Mouse (Mus musculus) hindbrain, embryonic 15.5 days (tissue): Measurements from ENCODE around the gene Trpv2. TPM values are rescaled to one million over a fixed set of nuclear protein-coding genes. Genes with fewer than 3 reads are reported as not detected.

Source experiments
- ATAC-seq: fragments of 200-750 bp; cut with Nextera tagmentation; 2 replicates; pipeline ENCODE4 v1.8.0; 2017; ENCODE audit warnings: low read depth, moderate number of reproducible peaks, moderate TSS enrichment; ENCODE audit not compliant: low FRiP score
- H3K27ac ChIP-seq: fragments of 300-500 bp; sonication (generic); replicated peaks from 2 replicates; pipeline ENCODE4 v1.5.1; 2015; ENCODE audit warnings: mild to moderate bottlenecking, inconsistent platforms
- H3K27me3 ChIP-seq: fragments of 300-500 bp; sonication (generic); 2 replicates; pipeline ENCODE4 v1.6.1; 2015; ENCODE audit warnings: control low read depth, inconsistent platforms
- H3K36me3 ChIP-seq: fragments of 300-500 bp; sonication (generic); 2 replicates; pipeline ENCODE4 v1.6.1; 2015; ENCODE audit warnings: control low read depth, inconsistent platforms
- H3K4me1 ChIP-seq: fragments of 300-500 bp; sonication (generic); replicated peaks from 2 replicates; pipeline ENCODE4 v1.6.1; 2015; ENCODE audit warnings: control low read depth, inconsistent platforms
- H3K4me2 ChIP-seq: fragments of 300-500 bp; sonication (generic); 2 replicates; pipeline ENCODE4 v1.6.1; 2015; ENCODE audit warnings: moderate library complexity, mild to moderate bottlenecking, inconsistent platforms
- H3K4me3 ChIP-seq: fragments of 300-500 bp; sonication (generic); 2 replicates; pipeline ENCODE4 v1.5.1; 2015; ENCODE audit warnings: mild to moderate bottlenecking, inconsistent platforms
- H3K9ac ChIP-seq: fragments of 300-500 bp; sonication (generic); 2 replicates; pipeline ENCODE4 v1.6.1; 2015; ENCODE audit warnings: inconsistent platforms
- H3K9me3 ChIP-seq: fragments of 300-500 bp; sonication (generic); 2 replicates; pipeline ENCODE4 v1.6.1; 2016; ENCODE audit warnings: control low read depth, inconsistent platforms
- WGBS: fragments of 180-500 bp; shearing (Covaris S2); methylation state at CpG from one replicate; pipeline ENCODE4 v1.1.7; 2015; 5-methylcytosine and 5-hydroxymethylcytosine counted together
- polyA plus RNA-seq: library from polyadenylated mRNA; unstranded; fragments of >200 nt; fragmentation: Nextera tagmentation; extraction: Ambion mirVana; gene quantifications from 2 replicates; pipeline ENCODE4 v1.2.1, GENCODE M21; 2015

Gene Trpv2
- polyA plus RNA-seq, 1 experiment from 2014 or later = 31.2 TPM

DNA sequence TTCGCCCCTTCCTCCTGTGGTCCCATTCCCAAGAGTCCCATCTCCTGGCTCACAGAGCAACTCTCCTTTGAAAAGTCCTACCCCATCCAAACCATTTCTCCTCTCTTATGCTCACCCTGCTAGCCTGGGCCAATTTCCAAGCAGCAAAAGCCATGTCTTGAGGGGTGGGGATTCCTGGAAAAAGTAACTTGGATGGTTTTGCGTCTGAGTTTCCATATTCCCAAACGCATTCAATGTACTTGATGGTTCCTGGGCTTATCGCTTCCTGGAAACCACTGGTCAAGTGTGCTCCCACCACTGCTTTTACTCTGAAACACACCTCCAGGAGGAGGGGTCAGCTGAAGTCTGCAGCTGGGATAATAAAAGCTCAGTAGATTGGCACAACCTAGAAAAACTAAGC, 64.1 kb downstream of the Trpv2 start:
- Histone ChIP-seq H3K4me2 (no peak overlapping the region), H3K9me3 (no peaks in the 10 kb centered on the region), H3K9ac (no peak overlapping the region), H3K4me3 (no peak overlapping the region), H3K27me3 (no peaks in the 10 kb centered on the region), H3K36me3 (no peaks in the 10 kb centered on the region), H3K4me1 (peaks cover 21% of the 10 kb centered on the region), H3K27ac (no peak overlapping the region)
- 94% methylated on average over 4 of the region's 4 CpGs for WGBS
- ATAC-seq = no peak

DNA sequence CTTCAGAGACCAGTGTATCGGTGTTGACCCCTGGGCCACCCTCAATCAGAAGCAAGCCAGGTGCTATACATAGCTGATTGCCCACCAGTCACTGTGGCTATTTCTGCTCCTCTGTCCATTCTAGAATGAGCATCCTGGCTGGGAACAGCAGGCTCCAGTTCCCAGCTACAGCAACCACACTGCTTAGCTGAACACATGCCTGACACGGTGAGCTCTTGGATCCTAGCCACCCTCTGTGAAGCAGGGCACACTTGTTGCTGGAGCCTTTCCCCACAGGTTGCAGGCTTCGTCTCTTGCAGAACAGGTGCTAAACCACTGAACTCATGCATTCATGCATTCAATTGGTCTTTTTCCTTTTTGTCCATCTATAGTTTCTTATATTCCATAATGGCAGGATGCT, 66.1 kb downstream of the Trpv2 start:
- no peaks in the 10 kb centered on the region for H3K36me3 ChIP-seq

DNA sequence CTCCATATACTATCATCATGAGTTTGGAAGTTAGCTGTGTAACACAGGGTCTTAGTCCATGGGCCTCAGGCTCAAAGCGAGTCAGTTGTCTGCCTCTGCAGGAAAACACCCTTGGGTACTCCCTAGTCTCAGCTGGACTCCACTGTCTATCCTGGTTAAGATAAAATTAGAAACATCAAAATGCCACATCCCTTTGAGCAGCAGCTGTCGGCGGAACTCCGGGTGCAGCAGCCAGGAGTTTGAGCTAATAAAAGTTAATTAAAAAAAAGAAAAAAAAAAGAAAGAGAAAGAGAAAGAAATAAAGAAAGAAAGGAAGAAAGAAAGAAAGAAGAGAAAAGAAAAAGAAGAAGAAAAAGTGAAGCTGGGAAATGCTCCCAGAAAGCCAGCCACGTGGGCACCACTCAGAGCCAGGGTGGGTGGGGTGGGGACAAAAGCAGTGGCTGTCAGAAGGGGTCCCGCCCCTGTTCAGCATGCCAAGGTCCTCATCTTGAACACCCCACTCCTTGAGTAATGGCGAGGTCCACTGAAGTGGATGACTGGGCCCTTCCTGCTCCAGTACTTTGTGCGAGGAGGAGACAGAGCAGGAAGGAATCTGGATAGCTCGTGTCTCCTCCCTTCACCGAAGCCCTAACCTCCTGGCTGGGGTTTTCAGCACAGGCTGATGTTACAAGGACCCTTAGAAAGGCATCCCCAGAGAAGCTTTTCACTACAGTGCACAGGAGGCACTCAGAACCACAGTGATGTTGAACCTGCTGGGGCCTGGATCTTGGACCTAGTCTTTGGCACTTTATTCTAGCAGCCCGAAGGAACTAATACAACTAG, 67.9 kb downstream of the Trpv2 start:
- H3K4me2 ChIP-seq = no peak overlapping the region
- no peaks in the 10 kb centered on the region for H3K27me3 ChIP-seq
- no peak overlapping the region for H3K27ac ChIP-seq
- WGBS = 53% methylated on average over 11 of the region's 11 CpGs
- peaks cover 46% of the 10 kb centered on the region for H3K4me1 ChIP-seq
- no peak overlapping the region for H3K9ac ChIP-seq
- H3K4me3 ChIP-seq = no peak overlapping the region
- ATAC-seq = no peak
- H3K36me3 ChIP-seq = no peaks in the 10 kb centered on the region
- H3K9me3 ChIP-seq = no peaks in the 10 kb centered on the region

More for the DNA sequence above, 66.1 kb downstream of the Trpv2 start:
- Histone ChIP-seq H3K27me3 (no peaks in the 10 kb centered on the region), H3K27ac (no peak overlapping the region), H3K9ac (no peak overlapping the region), H3K4me3 (no peak overlapping the region), H3K4me1 (peaks cover 40% of the 10 kb centered on the region), H3K4me2 (no peak overlapping the region), H3K9me3 (no peaks in the 10 kb centered on the region)
- WGBS = 71% methylated on average over 3 of the region's 3 CpGs
- no peak for ATAC-seq

DNA sequence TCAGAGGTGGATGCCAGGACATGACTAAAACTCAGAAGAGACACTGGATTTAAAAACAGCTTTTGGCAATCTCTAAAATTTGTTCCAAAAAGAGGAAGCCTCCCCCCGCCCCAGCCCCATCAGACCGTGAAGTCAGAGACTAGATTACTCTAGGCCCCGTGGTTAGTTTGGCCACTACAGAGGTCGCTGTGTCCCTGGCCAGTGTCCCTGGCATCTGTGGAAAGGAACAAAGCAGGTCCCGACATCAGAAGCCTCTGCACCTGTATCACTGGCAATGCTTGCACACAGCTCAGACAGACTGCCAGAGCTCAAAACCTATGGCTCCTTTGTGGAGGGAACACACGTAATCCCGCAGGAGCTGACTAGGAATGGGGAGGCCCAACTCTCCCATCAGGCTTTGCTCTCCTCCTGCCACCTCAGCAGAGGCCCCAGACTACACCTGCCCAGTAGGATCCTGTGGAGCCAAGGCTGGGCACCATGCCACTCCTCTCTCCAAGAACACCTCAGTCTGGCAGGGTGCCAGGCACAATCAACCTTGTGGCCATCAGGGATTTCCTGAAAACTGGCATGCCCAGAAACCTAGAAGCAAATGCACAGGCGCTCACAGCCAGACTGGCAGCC, 68.8 kb downstream of the Trpv2 start:
- H3K9ac ChIP-seq = no peak overlapping the region
- H3K27me3 ChIP-seq = no peaks in the 10 kb centered on the region
- peak overlapping the region; percentile 55 for H3K27ac ChIP-seq
- no peak overlapping the region for H3K4me3 ChIP-seq
- 67% methylated on average over 8 of the region's 8 CpGs for WGBS
- H3K9me3 ChIP-seq = no peaks in the 10 kb centered on the region
- H3K4me2 ChIP-seq = no peak overlapping the region
- peaks cover 54% of the 10 kb centered on the region for H3K4me1 ChIP-seq
- no peak for ATAC-seq
- no peaks in the 10 kb centered on the region for H3K36me3 ChIP-seq

DNA sequence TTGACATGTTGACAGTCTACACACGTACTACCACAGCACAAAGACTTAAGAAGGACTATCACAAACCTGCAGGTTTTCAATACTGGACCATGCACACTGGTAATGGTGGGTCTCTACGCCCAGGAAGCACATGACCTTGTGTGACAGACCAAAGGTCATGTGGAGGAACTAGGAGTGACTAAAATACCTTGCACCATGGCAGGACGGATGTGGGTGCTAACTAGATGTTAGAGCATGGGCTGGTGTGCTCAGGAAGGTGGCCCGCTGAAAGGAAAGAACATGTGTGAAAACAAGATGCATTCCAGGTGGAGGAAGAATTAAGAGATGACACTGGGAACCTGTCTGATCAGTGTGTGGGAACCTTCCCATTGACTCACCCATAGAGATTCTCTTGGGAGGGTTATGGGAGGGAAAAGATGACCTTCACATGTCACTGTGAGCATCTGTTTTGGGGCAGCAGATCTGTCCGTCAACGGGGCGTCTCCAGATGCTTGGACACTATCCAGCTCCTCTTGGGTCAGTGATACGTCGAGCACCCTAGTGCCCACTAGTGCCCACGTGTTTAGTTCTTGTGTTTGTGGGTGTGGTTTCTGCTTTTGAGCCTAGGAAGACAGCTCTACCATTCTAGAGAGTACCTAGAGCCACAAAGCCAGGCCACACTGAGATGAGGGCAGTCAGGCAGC, 69.5 kb downstream of the Trpv2 start:
- Histone ChIP-seq H3K4me2 (no peak overlapping the region), H3K36me3 (no peaks in the 10 kb centered on the region), H3K9me3 (no peaks in the 10 kb centered on the region), H3K4me3 (no peak overlapping the region), H3K27me3 (no peaks in the 10 kb centered on the region), H3K4me1 (peaks cover 56% of the 10 kb centered on the region), H3K9ac (no peak overlapping the region), H3K27ac (peak overlapping the region; percentile 55; the same call in 1 of the 2 replicates)
- WGBS = 83% methylated on average over 10 of the region's 10 CpGs
- no peak for ATAC-seq

DNA sequence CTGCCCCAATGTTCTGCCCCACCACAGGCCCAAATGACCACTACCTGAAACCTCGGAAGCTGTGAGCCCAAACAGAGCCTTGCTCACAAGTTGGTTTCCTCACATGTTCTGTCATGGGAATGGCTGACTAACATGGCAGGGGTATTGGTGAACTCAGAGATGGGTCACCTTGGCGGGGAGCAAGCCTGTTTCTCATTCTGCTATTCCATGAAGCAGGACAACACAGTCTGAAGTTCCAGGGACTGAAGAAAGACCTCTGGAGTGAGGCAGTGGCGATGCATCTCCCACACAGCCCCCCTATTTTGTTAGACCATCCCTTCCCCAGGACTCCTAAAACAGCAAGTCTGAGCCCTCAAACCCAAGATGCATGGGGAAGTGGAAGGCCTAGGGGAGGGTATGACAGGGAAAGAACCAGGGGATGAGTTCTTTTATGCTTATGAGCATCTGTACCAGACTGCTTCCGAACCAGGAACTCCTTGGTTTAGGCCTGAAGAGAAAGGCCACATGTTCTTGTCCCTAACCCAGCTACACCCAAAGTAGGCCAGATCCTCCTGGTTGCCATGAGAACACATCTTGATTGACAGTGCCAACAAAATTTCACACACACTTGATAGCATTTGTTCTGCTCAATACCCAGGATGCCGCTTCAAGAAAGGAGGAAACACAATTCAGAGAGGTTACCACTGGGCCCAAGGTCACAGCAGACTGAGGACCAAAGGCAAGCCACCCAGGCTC, 70.5 kb downstream of the Trpv2 start:
- Histone ChIP-seq H3K36me3 (no peaks in the 10 kb centered on the region), H3K27ac (no peak overlapping the region), H3K27me3 (no peaks in the 10 kb centered on the region), H3K9me3 (no peaks in the 10 kb centered on the region), H3K4me3 (no peak overlapping the region), H3K4me1 (peaks cover 63% of the 10 kb centered on the region), H3K4me2 (no peak overlapping the region), H3K9ac (no peak overlapping the region)
- 86% methylated on average over 5 of the region's 5 CpGs for WGBS
- no peak for ATAC-seq

DNA sequence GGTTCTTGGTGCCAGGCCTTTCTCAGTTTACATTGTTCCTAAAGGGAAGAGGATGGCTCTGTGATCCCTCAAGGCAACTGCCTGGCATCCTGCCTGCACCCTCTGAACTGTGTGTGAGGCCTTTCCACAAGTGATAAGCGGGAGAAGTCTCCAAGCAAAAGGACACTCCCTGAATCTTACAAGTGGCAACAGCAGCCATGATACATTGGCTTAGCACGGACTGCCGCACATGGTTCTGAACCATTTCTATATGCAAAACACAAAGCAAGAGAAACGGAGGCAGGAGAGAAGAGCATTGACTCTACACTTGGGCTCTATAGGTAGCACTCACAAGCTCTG, 71.0 kb downstream of the Trpv2 start:
- Histone ChIP-seq H3K9ac (no peak overlapping the region), H3K27ac (no peak overlapping the region), H3K4me2 (peak overlapping the region; percentile 93), H3K27me3 (no peaks in the 10 kb centered on the region), H3K9me3 (no peaks in the 10 kb centered on the region), H3K36me3 (no peaks in the 10 kb centered on the region), H3K4me3 (no peak overlapping the region), H3K4me1 (peaks cover 63% of the 10 kb centered on the region)
- ATAC-seq = no peak
- WGBS = 81% methylated on average over 4 of the region's 4 CpGs

DNA sequence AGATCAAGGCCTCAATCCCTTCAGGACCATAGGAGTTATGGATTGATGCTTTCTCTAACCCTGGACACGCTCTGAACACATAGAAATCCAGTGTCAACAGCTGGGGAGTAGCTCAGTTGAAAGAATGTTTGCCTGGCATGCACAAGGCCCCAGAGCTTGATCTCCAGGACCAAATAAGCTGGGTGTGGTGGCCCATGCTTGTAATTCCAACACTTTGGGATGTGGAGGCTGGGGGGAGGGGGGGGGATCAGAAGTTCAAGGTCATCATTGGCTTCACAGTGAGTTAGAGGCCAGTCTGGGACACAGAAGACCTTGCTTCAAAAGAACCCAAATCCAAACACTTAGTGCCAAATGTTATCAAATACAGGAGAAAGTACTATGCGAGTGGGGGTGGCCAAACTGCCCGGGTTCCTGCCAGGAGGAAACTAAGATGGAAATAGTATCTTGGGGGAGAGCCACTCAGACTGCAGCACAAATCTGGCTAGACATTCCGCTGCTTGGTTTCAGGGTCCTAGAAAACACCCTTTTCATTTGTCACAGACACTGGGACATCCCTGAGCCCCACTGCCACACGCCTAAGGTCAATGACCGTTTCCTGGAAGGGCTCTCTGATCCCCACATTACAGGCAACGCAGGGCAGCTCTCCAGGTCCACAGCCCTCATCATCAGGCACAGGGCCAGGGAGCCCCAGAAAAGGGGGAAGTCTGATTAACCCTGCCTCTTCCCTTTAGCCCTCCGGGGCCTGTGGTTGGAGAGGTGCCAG, 71.6 kb downstream of the Trpv2 start:
- Histone ChIP-seq H3K9ac (peak overlapping the region; percentile 32; the same call in 1 of the 2 replicates), H3K4me1 (peaks cover 63% of the 10 kb centered on the region), H3K9me3 (no peaks in the 10 kb centered on the region), H3K4me3 (peak overlapping the region; percentile 87), H3K27ac (peak overlapping the region; percentile 56; the same call in 1 of the 2 replicates), H3K36me3 (no peaks in the 10 kb centered on the region), H3K27me3 (no peaks in the 10 kb centered on the region), H3K4me2 (peak overlapping the region; percentile 93)
- no peak for ATAC-seq
- 35% methylated on average over 8 of the region's 8 CpGs for WGBS

DNA sequence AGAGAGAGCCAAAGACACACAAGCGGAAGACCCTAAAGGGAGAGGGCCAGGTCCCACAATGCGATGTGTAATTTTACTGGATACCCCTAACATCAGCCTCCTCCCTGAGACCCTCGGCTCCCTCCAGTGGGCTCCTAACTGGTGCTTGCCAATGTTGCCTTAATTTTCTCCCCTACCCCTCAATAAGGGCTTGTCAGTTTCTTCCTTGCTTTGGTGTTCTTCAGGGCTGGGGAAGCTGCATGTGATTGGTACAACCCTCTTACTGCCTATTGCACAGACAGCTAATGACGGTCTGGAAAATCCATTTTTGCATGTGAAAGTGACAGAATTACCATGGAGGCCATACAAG, 72.2 kb downstream of the Trpv2 start:
- no peak for ATAC-seq
- Histone ChIP-seq H3K4me2 (peak overlapping the region; percentile 93), H3K36me3 (no peaks in the 10 kb centered on the region), H3K27me3 (no peaks in the 10 kb centered on the region), H3K9me3 (no peaks in the 10 kb centered on the region), H3K9ac (peak overlapping the region; percentile 32; the same call in 1 of the 2 replicates), H3K4me1 (peaks cover 63% of the 10 kb centered on the region), H3K4me3 (peak overlapping the region; percentile 87), H3K27ac (peak overlapping the region; percentile 56)
- WGBS = 25% methylated on average over 4 of the region's 4 CpGs

DNA sequence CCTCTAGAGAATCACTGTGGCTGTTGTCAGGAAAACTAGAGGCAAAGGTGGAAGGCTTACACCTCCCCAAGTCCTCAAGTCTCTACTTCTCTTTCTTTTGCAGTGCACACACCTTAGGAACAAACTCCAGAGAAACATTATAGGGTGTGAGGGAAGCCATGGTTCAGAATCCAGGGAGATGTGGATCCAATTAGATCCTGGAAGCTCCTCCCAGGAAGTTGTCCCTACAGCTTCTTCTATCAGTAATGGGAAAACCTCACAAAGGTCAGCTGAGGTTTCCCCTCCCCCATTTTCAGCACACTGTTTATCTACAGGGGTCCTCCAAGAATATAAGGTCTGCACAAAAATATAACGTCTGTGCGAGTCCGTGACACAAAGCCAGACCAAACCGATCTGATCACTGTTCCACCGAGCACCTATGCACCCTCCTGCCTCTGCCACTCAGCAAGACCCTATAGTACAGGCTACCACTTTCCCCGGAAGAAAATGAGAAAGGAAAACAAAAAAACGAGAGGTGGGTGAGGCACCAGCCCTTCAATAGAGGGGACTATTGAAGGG, 72.8 kb downstream of the Trpv2 start:
- peak overlapping the region; percentile 56; the same call in 1 of the 2 replicates for H3K27ac ChIP-seq
- no peaks in the 10 kb centered on the region for H3K9me3 ChIP-seq
- H3K9ac ChIP-seq = peak overlapping the region; percentile 69; the same call in 1 of the 2 replicates
- no peak for ATAC-seq
- H3K4me3 ChIP-seq = peak overlapping the region; percentile 87
- WGBS = 53% methylated on average over 7 of the region's 7 CpGs
- H3K4me1 ChIP-seq = peaks cover 63% of the 10 kb centered on the region
- no peaks in the 10 kb centered on the region for H3K36me3 ChIP-seq
- peak overlapping the region; percentile 93 for H3K4me2 ChIP-seq
- H3K27me3 ChIP-seq = no peaks in the 10 kb centered on the region
